Mouse (Mus musculus): Measurements from ENCODE around the gene Proca1. TPM values are rescaled to one million over a fixed set of nuclear protein-coding genes. Genes with fewer than 3 reads are reported as not detected.

Proca1 gene
- polyA plus RNA-seq, 1 experiment from 2014 or later = 8.1 TPM

GRCm38 (mm10) chr11:78160171-78160570, 33.0 kb upstream of the Proca1 start:
- WGBS = 73% methylated on average over 18 of the region's 18 CpGs
- Histone ChIP-seq H3K9ac (replicated peaks; ENCODE audit: low read depth) (no peak overlapping the region), H3K27me3 (replicated peaks; ENCODE audit: insufficient read depth, low read length) (no peaks in the 10 kb centered on the region), H3K36me3 (ENCODE audit: insufficient read depth, low read length) (no peaks in the 10 kb centered on the region), H3K9me3 (ENCODE audit: low read length) (no peaks in the 10 kb centered on the region), H3K4me1 (ENCODE audit: insufficient read depth, low read depth, low read length) (peaks cover 14% of the 10 kb centered on the region; the same call in 1 of the 2 replicates), H3K4me2 (replicated peaks; ENCODE audit: low read depth, low read length) (no peak overlapping the region), H3K4me3 (ENCODE audit: low read depth, low read length) (no peak overlapping the region), H3K27ac (ENCODE audit: low read length) (0 out of 2 replicates have a peak overlapping the region, but pooled peaks have one; percentile 12)
- ATAC-seq (no peak), DNase-seq (ENCODE audit: low spot score) (no peak)
- no peak for TF ChIP-seq CTCF (IDR thresholded peaks at IDR 0.05)
- TF ChIP-seq EP300 (IDR thresholded peaks at IDR 0.05) = no peak

GRCm38 (mm10) chr11:78160675-78161074, 32.5 kb upstream of the Proca1 start:
- Histone ChIP-seq H3K36me3 (ENCODE audit: insufficient read depth, low read length) (no peaks in the 10 kb centered on the region), H3K4me1 (ENCODE audit: insufficient read depth, low read depth, low read length) (peaks cover 14% of the 10 kb centered on the region; the same call in 1 of the 2 replicates), H3K4me2 (replicated peaks; ENCODE audit: low read depth, low read length) (no peak overlapping the region), H3K27me3 (replicated peaks; ENCODE audit: insufficient read depth, low read length) (no peaks in the 10 kb centered on the region), H3K27ac (ENCODE audit: low read length) (0 out of 2 replicates have a peak overlapping the region, but pooled peaks have one; percentile 12), H3K9ac (replicated peaks; ENCODE audit: low read depth) (no peak overlapping the region), H3K9me3 (ENCODE audit: low read length) (no peaks in the 10 kb centered on the region), H3K4me3 (ENCODE audit: low read depth, low read length) (no peak overlapping the region)
- TF ChIP-seq EP300 (IDR thresholded peaks at IDR 0.05) (no peak), CTCF (IDR thresholded peaks at IDR 0.05) (no peak)
- no peak for ATAC-seq
- 73% methylated on average over 3 of the region's 3 CpGs for WGBS
- DNase-seq (ENCODE audit: low spot score) = no peak

- Histone ChIP-seq H3K9me3 (ENCODE audit: low read length) (no peaks in the 10 kb centered on the region), H3K9ac (replicated peaks; ENCODE audit: low read depth) (no peak overlapping the region), H3K27ac (ENCODE audit: low read length) (no peak overlapping the region), H3K4me1 (ENCODE audit: insufficient read depth, low read depth, low read length) (peaks cover 19% of the 10 kb centered on the region), H3K27me3 (replicated peaks; ENCODE audit: insufficient read depth, low read length) (no peaks in the 10 kb centered on the region), H3K4me2 (replicated peaks; ENCODE audit: low read depth, low read length) (no peak overlapping the region), H3K36me3 (ENCODE audit: insufficient read depth, low read length) (no peaks in the 10 kb centered on the region), H3K4me3 (ENCODE audit: low read depth, low read length) (no peak overlapping the region)
- no peak for TF ChIP-seq EP300 (IDR thresholded peaks at IDR 0.05)
- no peak for TF ChIP-seq CTCF (IDR thresholded peaks at IDR 0.05)
- ATAC-seq (no peak), DNase-seq (ENCODE audit: low spot score) (no peak)
- 76% methylated on average over 14 of the region's 14 CpGs for WGBS
Measured at GRCm38 (mm10) chr11:78161169-78161568, 32.0 kb upstream of the Proca1 start.

GRCm38 (mm10) chr11:78161968-78162367, 31.2 kb upstream of the Proca1 start:
- H3K27me3 ChIP-seq (replicated peaks; ENCODE audit: insufficient read depth, low read length) = no peaks in the 10 kb centered on the region
- TF ChIP-seq EP300 (IDR thresholded peaks at IDR 0.05) (no peak), CTCF (IDR thresholded peaks at IDR 0.05) (no peak)
- no peaks in the 10 kb centered on the region for H3K36me3 ChIP-seq (ENCODE audit: insufficient read depth, low read length)
- H3K9ac ChIP-seq (replicated peaks; ENCODE audit: low read depth) = no peak overlapping the region
- no peak overlapping the region for H3K4me2 ChIP-seq (replicated peaks; ENCODE audit: low read depth, low read length)
- 16% methylated on average over 4 of the region's 4 CpGs for WGBS
- no peak for DNase-seq (ENCODE audit: low spot score)
- H3K9me3 ChIP-seq (ENCODE audit: low read length) = no peaks in the 10 kb centered on the region
- no peak for ATAC-seq
- H3K4me1 ChIP-seq (ENCODE audit: insufficient read depth, low read depth, low read length) = peaks cover 23% of the 10 kb centered on the region
- no peak overlapping the region for H3K4me3 ChIP-seq (ENCODE audit: low read depth, low read length)
- peak overlapping the region; percentile 14; the same call in 1 of the 2 replicates for H3K27ac ChIP-seq (ENCODE audit: low read length)

GRCm38 (mm10) chr11:78162504-78162903, 30.7 kb upstream of the Proca1 start:
- Histone ChIP-seq H3K27ac (ENCODE audit: low read length) (peak overlapping the region; percentile 94; the same call in 1 of the 2 replicates), H3K4me2 (replicated peaks; ENCODE audit: low read depth, low read length) (no peak overlapping the region; the same call in 1 of the 2 replicates), H3K4me1 (ENCODE audit: insufficient read depth, low read depth, low read length) (peaks cover 23% of the 10 kb centered on the region), H3K36me3 (ENCODE audit: insufficient read depth, low read length) (no peaks in the 10 kb centered on the region), H3K27me3 (replicated peaks; ENCODE audit: insufficient read depth, low read length) (no peaks in the 10 kb centered on the region), H3K9me3 (ENCODE audit: low read length) (no peaks in the 10 kb centered on the region), H3K4me3 (ENCODE audit: low read depth, low read length) (no peak overlapping the region), H3K9ac (replicated peaks; ENCODE audit: low read depth) (0 out of 2 replicates have a peak overlapping the region, but pooled peaks have one; percentile 72)
- DNase-seq (ENCODE audit: low spot score) (no peak), ATAC-seq (no peak)
- 37% methylated on average over 6 of the region's 6 CpGs for WGBS
- TF ChIP-seq CTCF (IDR thresholded peaks at IDR 0.05) (no peak), EP300 (IDR thresholded peaks at IDR 0.05) (no peak)

- Histone ChIP-seq H3K27me3 (replicated peaks; ENCODE audit: insufficient read depth, low read length) (no peaks in the 10 kb centered on the region), H3K9me3 (ENCODE audit: low read length) (no peaks in the 10 kb centered on the region), H3K27ac (ENCODE audit: low read length) (peak overlapping the region; percentile 94), H3K4me2 (replicated peaks; ENCODE audit: low read depth, low read length) (peak overlapping the region; percentile 95), H3K9ac (replicated peaks; ENCODE audit: low read depth) (0 out of 2 replicates have a peak overlapping the region, but pooled peaks have one; percentile 72), H3K4me3 (ENCODE audit: low read depth, low read length) (no peak overlapping the region), H3K4me1 (ENCODE audit: insufficient read depth, low read depth, low read length) (peaks cover 23% of the 10 kb centered on the region), H3K36me3 (ENCODE audit: insufficient read depth, low read length) (no peaks in the 10 kb centered on the region)
- ATAC-seq = no peak
- no peak for DNase-seq (ENCODE audit: low spot score)
- TF ChIP-seq EP300 (IDR thresholded peaks at IDR 0.05) = no peak
- no peak for TF ChIP-seq CTCF (IDR thresholded peaks at IDR 0.05)
- WGBS = 62% methylated on average over 2 of the region's 2 CpGs
Measured at GRCm38 (mm10) chr11:78163045-78163444, 30.1 kb upstream of the Proca1 start.
